Mouse (Mus musculus): ENCODE results near the gene Lpp. TPM values are rescaled to one million over a fixed set of nuclear protein-coding genes. Genes with fewer than 3 reads are reported as not detected.

The Lpp gene
- polyA plus RNA-seq, 1 experiment from 2014 or later: 10.3 TPM

DNA sequence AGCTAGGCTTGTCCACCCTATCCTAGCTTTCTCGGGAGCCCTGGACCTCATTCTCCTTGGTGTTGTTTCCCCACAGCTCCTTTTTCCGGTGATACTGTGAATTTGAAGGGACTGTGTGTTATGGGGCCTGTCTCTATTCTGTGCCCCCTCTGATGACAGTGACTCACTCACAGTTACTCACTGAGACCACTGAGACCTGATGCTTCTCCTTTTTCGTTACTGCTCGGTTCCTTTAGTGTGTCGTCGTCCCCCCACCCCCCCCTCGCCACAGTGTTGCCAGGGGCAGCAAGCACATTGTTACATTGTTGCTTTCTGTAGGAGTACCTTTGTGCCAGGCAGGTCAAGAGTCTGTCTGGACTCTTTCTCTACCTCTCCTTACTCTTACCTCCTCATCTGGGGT lies 206.5 kb downstream of the Lpp start:
- Histone ChIP-seq H3K27ac (ENCODE audit: low read length) (no peak overlapping the region), H3K4me3 (ENCODE audit: low read depth, low read length) (no peak overlapping the region), H3K4me2 (ENCODE audit: low read depth, low read length) (no peak overlapping the region), H3K9me3 (replicated peaks; ENCODE audit: control insufficient read depth, low read length) (no peaks in the 10 kb centered on the region), H3K36me3 (ENCODE audit: control insufficient read depth, insufficient read depth) (no peaks in the 10 kb centered on the region), H3K27me3 (ENCODE audit: control insufficient read depth, insufficient read depth, low read depth, low read length) (no peaks in the 10 kb centered on the region), H3K9ac (ENCODE audit: low read depth, low read length) (no peak overlapping the region), H3K4me1 (ENCODE audit: control insufficient read depth, low read depth, low read length) (no peaks in the 10 kb centered on the region)
- ATAC-seq (ENCODE audit: low read depth): no peak
- WGBS (ENCODE audit: insufficient replicate concordance): 28% methylated on average over 7 of the region's 7 CpGs

DNA sequence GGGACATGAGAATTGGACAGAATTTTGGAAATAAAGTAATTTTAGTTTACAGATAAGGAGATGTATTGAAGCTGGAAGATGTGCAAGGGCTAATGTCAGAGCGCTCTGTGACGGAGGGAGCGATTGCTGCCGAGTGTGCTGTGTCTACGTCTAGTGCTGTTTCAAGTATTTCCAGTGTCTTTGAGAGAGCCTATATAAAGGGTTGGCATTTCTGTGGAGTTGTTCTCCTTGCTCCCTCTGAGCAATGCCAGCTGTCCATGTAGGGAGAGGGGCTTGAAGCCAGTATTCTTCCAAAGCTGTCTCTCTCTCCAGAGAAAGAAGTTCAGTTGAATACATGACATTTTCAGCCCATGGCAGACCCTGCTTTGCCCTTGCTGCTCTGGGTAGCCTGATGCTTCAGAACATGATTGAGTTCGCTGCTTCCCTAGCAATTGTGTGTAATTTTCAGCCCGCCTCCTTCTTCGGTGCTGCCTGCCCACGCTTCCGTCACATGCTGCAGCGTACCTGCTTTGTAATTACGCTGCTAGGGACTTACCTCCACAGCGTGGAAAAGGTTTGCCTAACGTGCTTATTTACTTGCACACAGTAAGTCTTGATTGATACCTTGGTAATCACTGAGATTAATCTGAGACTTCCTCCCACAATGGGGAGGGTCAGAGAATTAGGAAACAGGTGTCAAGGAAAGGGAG lies 207.1 kb downstream of the Lpp start:
- 67% methylated on average over 14 of the region's 14 CpGs for WGBS (ENCODE audit: insufficient replicate concordance)
- no peak for ATAC-seq (ENCODE audit: low read depth)

DNA sequence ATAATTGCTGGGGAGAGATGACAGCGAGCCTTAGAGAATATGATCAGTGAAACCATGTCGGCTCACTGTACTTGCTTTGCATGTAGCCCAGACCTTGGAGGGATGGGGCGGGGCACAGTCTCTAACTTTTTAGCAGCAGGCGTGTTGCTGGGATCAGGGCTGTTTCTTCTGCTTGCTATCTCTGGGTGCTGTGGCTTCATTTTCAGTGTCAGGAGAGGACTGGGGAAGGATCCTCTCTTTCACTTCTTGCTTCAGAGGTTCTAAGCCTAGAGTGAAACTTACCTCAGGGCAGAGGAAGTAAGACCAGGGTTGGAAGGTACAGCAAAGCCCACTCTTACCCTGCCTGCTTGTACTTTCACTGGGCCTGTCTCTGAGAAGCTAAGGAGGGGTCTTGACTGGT lies 210.0 kb downstream of the Lpp start:
- Histone ChIP-seq H3K4me1 (ENCODE audit: control insufficient read depth, low read depth, low read length) (no peaks in the 10 kb centered on the region), H3K4me3 (ENCODE audit: low read depth, low read length) (no peak overlapping the region), H3K27ac (ENCODE audit: low read length) (no peak overlapping the region), H3K36me3 (ENCODE audit: control insufficient read depth, insufficient read depth) (no peaks in the 10 kb centered on the region), H3K4me2 (ENCODE audit: low read depth, low read length) (no peak overlapping the region), H3K9ac (ENCODE audit: low read depth, low read length) (no peak overlapping the region), H3K9me3 (replicated peaks; ENCODE audit: control insufficient read depth, low read length) (no peaks in the 10 kb centered on the region), H3K27me3 (ENCODE audit: control insufficient read depth, insufficient read depth, low read depth, low read length) (no peaks in the 10 kb centered on the region)
- no peak for ATAC-seq (ENCODE audit: low read depth)
- 52% methylated on average over 4 of the region's 4 CpGs for WGBS (ENCODE audit: insufficient replicate concordance)

More for the DNA sequence above, 207.1 kb downstream of the Lpp start:
- Histone ChIP-seq H3K9ac (ENCODE audit: low read depth, low read length) (no peak overlapping the region), H3K36me3 (ENCODE audit: control insufficient read depth, insufficient read depth) (no peaks in the 10 kb centered on the region), H3K4me2 (ENCODE audit: low read depth, low read length) (no peak overlapping the region), H3K27ac (ENCODE audit: low read length) (no peak overlapping the region), H3K27me3 (ENCODE audit: control insufficient read depth, insufficient read depth, low read depth, low read length) (no peaks in the 10 kb centered on the region), H3K4me1 (ENCODE audit: control insufficient read depth, low read depth, low read length) (no peaks in the 10 kb centered on the region), H3K9me3 (replicated peaks; ENCODE audit: control insufficient read depth, low read length) (no peaks in the 10 kb centered on the region), H3K4me3 (ENCODE audit: low read depth, low read length) (no peak overlapping the region)

DNA sequence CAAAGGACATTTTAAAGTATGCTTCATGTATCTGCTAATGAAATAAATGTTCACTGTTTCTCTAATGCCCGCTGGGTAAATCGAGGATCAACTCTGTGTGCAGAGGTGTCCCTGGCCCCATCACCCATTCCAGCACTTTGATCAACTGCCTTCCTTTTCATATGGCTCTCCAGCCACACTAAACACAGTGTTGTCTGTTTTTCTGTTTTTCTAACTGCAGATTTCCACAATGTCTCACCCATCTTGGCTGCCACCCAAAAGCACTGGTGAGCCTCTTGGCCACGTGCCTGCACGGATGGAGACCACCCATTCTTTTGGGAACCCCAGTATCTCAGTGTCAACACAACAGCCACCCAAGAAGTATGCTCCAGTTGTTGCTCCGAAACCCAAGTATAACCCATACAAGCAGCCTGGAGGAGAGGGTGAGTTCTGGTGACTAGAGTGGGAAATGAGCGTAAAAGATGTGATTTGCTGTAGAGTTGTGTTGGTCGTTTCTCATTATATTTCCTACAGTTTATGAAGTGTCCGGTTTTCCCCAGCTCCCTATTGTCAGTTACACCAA lies 214.7 kb downstream of the Lpp start:
- Histone ChIP-seq H3K4me1 (ENCODE audit: control insufficient read depth, low read depth, low read length) (no peaks in the 10 kb centered on the region), H3K27ac (ENCODE audit: low read length) (no peak overlapping the region), H3K27me3 (ENCODE audit: control insufficient read depth, insufficient read depth, low read depth, low read length) (no peaks in the 10 kb centered on the region), H3K36me3 (ENCODE audit: control insufficient read depth, insufficient read depth) (no peaks in the 10 kb centered on the region), H3K4me3 (ENCODE audit: low read depth, low read length) (no peak overlapping the region), H3K9ac (ENCODE audit: low read depth, low read length) (no peak overlapping the region), H3K4me2 (ENCODE audit: low read depth, low read length) (no peak overlapping the region), H3K9me3 (replicated peaks; ENCODE audit: control insufficient read depth, low read length) (no peaks in the 10 kb centered on the region)
- WGBS (ENCODE audit: insufficient replicate concordance): 66% methylated on average over 8 of the region's 8 CpGs
- no peak for ATAC-seq (ENCODE audit: low read depth)

DNA sequence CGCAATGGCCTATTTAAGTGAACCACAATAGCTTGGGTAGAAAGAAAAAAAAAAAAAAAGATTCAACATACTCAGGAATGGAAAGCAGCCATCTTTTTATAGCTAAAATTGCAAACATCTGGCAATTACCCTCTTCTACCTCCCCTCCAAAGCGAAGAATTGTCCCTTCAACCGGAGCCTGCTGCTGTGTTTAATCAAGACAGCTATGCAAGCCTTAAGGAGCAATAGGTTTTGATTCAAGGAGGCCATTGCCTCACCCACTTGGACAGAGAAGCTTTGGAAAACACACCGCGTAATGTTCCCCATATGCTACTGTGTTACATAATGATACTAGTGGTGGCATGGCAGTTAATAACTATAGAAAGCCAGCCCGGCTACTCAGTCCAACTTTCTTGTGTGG lies 226.2 kb downstream of the Lpp start:
- no peaks in the 10 kb centered on the region for H3K27me3 ChIP-seq (ENCODE audit: control insufficient read depth, insufficient read depth, low read depth, low read length)
- no peak overlapping the region for H3K4me3 ChIP-seq (ENCODE audit: low read depth, low read length)
- WGBS (ENCODE audit: insufficient replicate concordance): 74% methylated on average over 6 of the region's 6 CpGs
- H3K4me1 ChIP-seq (ENCODE audit: control insufficient read depth, low read depth, low read length): no peaks in the 10 kb centered on the region
- no peak overlapping the region for H3K27ac ChIP-seq (ENCODE audit: low read length)
- no peaks in the 10 kb centered on the region for H3K36me3 ChIP-seq (ENCODE audit: control insufficient read depth, insufficient read depth)
- no peaks in the 10 kb centered on the region for H3K9me3 ChIP-seq (replicated peaks; ENCODE audit: control insufficient read depth, low read length)
- no peak overlapping the region for H3K9ac ChIP-seq (ENCODE audit: low read depth, low read length)
- no peak for ATAC-seq (ENCODE audit: low read depth)
- H3K4me2 ChIP-seq (ENCODE audit: low read depth, low read length): no peak overlapping the region

DNA sequence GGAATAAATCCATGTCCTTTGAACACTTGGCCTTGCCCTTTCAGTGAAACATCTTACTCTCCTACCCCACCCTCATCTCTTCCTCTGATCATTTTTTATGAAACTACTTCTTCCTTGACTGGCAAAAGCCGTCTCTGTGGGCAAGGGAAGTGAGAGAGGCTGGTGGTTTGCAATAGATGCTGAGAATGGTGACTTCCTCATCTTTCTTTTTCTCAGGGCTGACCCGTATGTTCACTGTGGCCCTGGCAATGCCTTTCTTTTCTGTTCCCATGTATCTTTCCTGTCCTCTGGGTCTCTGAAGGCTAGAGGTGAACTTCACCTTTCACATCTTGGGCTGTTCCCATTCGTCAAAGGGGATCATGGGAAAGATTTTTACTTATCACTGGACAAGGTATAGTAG lies 226.7 kb downstream of the Lpp start:
- Histone ChIP-seq H3K4me2 (ENCODE audit: low read depth, low read length) (no peak overlapping the region), H3K27me3 (ENCODE audit: control insufficient read depth, insufficient read depth, low read depth, low read length) (no peaks in the 10 kb centered on the region), H3K9ac (ENCODE audit: low read depth, low read length) (no peak overlapping the region), H3K9me3 (replicated peaks; ENCODE audit: control insufficient read depth, low read length) (no peaks in the 10 kb centered on the region), H3K4me1 (ENCODE audit: control insufficient read depth, low read depth, low read length) (no peaks in the 10 kb centered on the region), H3K27ac (ENCODE audit: low read length) (no peak overlapping the region), H3K36me3 (ENCODE audit: control insufficient read depth, insufficient read depth) (no peaks in the 10 kb centered on the region), H3K4me3 (ENCODE audit: low read depth, low read length) (no peak overlapping the region)
- 32% methylated on average over 3 of the region's 3 CpGs for WGBS (ENCODE audit: insufficient replicate concordance)
- ATAC-seq (ENCODE audit: low read depth): no peak

DNA sequence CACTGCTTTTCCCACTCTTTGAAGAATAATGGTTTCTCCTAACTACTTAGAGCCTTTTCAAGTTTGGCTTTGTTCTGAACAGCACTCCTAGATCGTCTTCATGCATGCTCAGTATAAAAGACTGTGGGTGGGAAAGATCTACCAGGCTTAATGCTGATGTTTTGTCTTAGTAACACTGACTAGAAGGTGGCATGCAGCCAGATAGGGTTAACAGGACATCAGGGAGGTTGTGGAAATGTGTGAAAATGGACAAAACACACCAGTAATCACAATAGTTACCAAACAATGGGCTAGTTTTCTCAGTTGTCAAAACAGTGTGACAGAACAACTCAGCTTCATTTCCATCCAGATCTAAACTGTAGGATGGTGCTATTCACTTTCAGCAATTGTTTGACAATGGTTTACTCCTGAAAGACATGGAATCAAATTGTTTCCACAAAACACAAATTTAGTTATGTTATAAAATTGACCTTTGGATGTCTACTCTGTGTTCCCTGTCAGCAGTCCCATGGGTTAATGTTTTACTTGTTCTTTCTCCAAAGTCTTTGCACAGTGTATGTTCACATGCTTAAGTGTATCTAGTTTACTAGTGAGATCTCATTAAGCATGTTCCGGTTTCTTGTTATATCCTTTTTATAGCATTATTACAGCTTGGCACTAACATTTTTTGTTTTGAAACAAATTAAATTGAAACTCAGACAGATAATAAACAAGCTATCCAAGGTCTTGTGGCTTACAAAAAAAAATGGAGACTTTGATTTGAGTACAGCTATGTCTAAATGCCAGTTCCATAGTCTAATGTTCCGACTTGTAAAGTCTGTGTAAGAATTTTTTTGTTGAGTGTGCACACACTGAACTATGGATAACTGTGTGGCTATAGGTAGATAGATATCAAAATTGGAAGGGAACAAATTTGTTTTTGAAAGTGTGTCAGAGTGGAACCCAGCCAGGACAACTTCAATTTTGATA lies 229.2 kb downstream of the Lpp start:
- WGBS (ENCODE audit: insufficient replicate concordance): 53% methylated on average over 3 of the region's 3 CpGs
- peak overlapping the region; percentile 51 for H3K27ac ChIP-seq (ENCODE audit: low read length)
- no peaks in the 10 kb centered on the region for H3K4me1 ChIP-seq (ENCODE audit: control insufficient read depth, low read depth, low read length)
- no peak overlapping the region for H3K9ac ChIP-seq (ENCODE audit: low read depth, low read length)
- H3K27me3 ChIP-seq (ENCODE audit: control insufficient read depth, insufficient read depth, low read depth, low read length): no peaks in the 10 kb centered on the region
- H3K4me2 ChIP-seq (ENCODE audit: low read depth, low read length): no peak overlapping the region
- no peaks in the 10 kb centered on the region for H3K9me3 ChIP-seq (replicated peaks; ENCODE audit: control insufficient read depth, low read length)
- ATAC-seq (ENCODE audit: low read depth): peak; percentile 53; the same call in 1 of the 2 replicates
- H3K4me3 ChIP-seq (ENCODE audit: low read depth, low read length): no peak overlapping the region
- no peaks in the 10 kb centered on the region for H3K36me3 ChIP-seq (ENCODE audit: control insufficient read depth, insufficient read depth)

DNA sequence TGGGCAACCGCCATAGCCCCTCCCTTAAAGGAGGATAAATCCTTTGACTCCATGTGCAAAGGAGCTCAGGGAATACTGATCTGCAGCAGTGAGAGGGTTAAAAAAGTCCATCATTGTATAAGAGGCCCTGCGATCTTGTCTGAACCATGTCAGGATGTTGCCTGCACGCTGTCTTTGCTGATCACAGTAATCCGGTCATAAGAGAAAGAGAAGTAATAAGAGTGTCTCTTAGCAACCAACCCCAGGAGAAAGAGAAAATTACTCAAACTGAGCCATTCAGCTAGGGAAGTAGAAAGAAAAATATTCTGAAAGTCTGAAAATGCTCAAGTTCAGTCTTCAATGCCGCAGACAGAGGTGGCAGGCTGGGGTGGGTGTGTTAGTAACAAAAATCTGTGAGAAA lies 231.0 kb downstream of the Lpp start:
- Histone ChIP-seq H3K36me3 (ENCODE audit: control insufficient read depth, insufficient read depth) (no peaks in the 10 kb centered on the region), H3K4me2 (ENCODE audit: low read depth, low read length) (no peak overlapping the region), H3K4me1 (ENCODE audit: control insufficient read depth, low read depth, low read length) (no peaks in the 10 kb centered on the region; the same call in 1 of the 2 replicates), H3K9ac (ENCODE audit: low read depth, low read length) (no peak overlapping the region), H3K27me3 (ENCODE audit: control insufficient read depth, insufficient read depth, low read depth, low read length) (no peaks in the 10 kb centered on the region), H3K9me3 (replicated peaks; ENCODE audit: control insufficient read depth, low read length) (no peaks in the 10 kb centered on the region), H3K27ac (ENCODE audit: low read length) (no peak overlapping the region), H3K4me3 (ENCODE audit: low read depth, low read length) (no peak overlapping the region)
- ATAC-seq (ENCODE audit: low read depth): no peak
- 57% methylated on average over 5 of the region's 5 CpGs for WGBS (ENCODE audit: insufficient replicate concordance)

DNA sequence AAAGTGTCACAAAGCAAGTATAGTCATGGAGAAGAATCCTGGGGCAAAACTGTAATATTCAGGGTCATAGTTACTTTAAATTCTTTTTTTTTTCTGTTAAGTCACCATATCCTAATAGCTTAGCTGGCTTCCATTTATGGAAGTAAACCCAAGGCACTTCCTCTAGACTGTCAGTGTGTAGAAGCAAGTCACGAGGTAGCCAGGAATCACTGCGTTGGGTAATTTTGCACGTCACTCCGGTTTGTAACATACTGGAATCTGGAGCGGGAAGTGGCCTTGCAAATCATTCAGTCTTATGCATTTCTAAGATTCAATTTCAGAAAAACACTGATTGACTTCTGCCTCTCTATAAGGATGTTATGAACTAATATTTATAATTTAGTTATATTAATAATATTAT lies 232.3 kb downstream of the Lpp start:
- WGBS (ENCODE audit: insufficient replicate concordance): 57% methylated on average over 5 of the region's 5 CpGs
- no peak for ATAC-seq (ENCODE audit: low read depth)
- Histone ChIP-seq H3K9me3 (replicated peaks; ENCODE audit: control insufficient read depth, low read length) (no peaks in the 10 kb centered on the region), H3K27ac (ENCODE audit: low read length) (no peak overlapping the region), H3K36me3 (ENCODE audit: control insufficient read depth, insufficient read depth) (no peaks in the 10 kb centered on the region), H3K9ac (ENCODE audit: low read depth, low read length) (no peak overlapping the region), H3K4me1 (ENCODE audit: control insufficient read depth, low read depth, low read length) (no peaks in the 10 kb centered on the region; the same call in 1 of the 2 replicates), H3K4me2 (ENCODE audit: low read depth, low read length) (no peak overlapping the region), H3K4me3 (ENCODE audit: low read depth, low read length) (no peak overlapping the region), H3K27me3 (ENCODE audit: control insufficient read depth, insufficient read depth, low read depth, low read length) (no peaks in the 10 kb centered on the region)
